ENCODE assay signal across 9 mouse cellular contexts in the genomic region with DNA sequence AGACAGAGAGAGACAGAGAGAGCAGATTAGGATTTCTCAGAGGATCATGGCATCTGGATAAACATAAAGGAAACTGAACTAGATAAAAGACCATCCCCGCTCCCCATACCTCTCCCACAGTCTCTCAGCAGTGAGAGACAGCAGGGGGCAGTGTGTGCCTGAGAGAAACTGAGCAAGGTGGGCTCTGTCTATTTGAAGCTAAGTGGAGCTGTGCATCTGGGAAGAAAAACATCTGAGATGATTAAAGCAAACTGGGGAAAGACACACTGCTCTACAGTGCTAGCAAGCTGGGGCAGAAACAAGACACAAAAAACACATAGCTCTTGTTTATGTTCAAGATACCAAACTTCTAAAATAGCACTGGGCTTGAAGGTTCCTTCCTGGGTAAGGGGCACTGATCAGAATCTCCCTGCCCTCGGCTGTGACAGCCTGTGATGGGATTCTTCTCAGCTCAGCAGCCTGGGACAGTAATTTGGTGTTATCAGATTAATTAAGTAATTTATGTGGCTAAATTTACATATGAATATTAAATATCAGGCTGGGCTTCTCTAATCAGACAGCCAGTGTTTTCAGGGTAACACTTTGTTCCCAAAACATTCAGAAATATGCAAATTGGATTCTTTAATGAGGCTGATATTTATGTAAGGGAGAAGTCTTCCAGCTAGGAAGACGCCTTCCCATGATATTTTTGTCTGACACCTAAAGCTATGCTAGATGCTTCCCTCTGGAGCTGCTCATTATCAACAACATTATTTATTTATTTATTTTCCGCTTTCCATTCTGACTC.
DNase-seq lines count a peak whose midpoint lies in the region; ATAC-seq and TF ChIP-seq lines count a peak whose summit lies in the region.
"Had no signal": no experiment of that assay in that cellular context is flagged by ENCODE, and none has a peak within 500 bp of the region (broad histone marks: within the 10 kb centered on the region; RNA-seq: fewer than 3 reads in every experiment).

No protein-coding gene starts in this region.

- no peak for TF ChIP-seq POLR2A in brain, embryonic 14.5 days (IDR thresholded peaks at IDR 0.05; ENCODE audit: borderline replicate concordance, extremely low read depth, insufficient read depth, insufficient read length, poor library complexity, severe bottlenecking)

- DNase-seq in liver, result peak; percentile 28
- no peak for DNase-seq in liver, embryonic 11.5 days (ENCODE audit: low spot score)
- peak; percentile 78 for DNase-seq in brain, embryonic 14.5 days (ENCODE audit: low read depth)
- peak; percentile 60 for DNase-seq in retina, postnatal 1 day
- DNase-seq in adrenal gland, postnatal 36 days, result no peak
- no peak for DNase-seq in cerebellum, adult 18-20 months
- no peak for DNase-seq in left cerebral cortex, postnatal 36 days (ENCODE audit: low spot score in 2 of 2)
- DNase-seq: liver, embryonic 13.5 days had no signal

- WGBS in liver, embryonic 11.5 days, result 48% methylated on average over 4 of the region's 4 CpGs
- WGBS in hindbrain, embryonic 13.5 days, result 39% methylated on average over 4 of the region's 4 CpGs

- intact Hi-C loops in left cerebral cortex, postnatal 36 days (cut with DNase I), result loop anchor here (10.0 kb wide), 1 partner anchor 172 kb away; no protein-coding TSS in a partner anchor

- H3K36me3 ChIP-seq in liver, embryonic 11.5 days (ENCODE audit: control insufficient read depth, insufficient read depth, low read length), result no peaks in the 10 kb centered on the region
- H3K36me3 ChIP-seq in hindbrain, embryonic 13.5 days, result no peaks in the 10 kb centered on the region
- H3K36me3 ChIP-seq: liver, embryonic 13.5 days had no signal

- no peak overlapping the region for H3K4me3 ChIP-seq in liver, embryonic 11.5 days (ENCODE audit: low read depth, low read length)
- H3K4me3 ChIP-seq in hindbrain, embryonic 13.5 days, result no peak overlapping the region
- H3K4me3 ChIP-seq: liver, embryonic 13.5 days had no signal

- no peaks in the 10 kb centered on the region for H3K27me3 ChIP-seq in liver, embryonic 11.5 days (replicated peaks; ENCODE audit: control insufficient read depth, insufficient read depth, low read length)
- H3K27me3 ChIP-seq in hindbrain, embryonic 13.5 days, result no peaks in the 10 kb centered on the region
- H3K27me3 ChIP-seq: liver, embryonic 13.5 days had no signal

- no peak overlapping the region for H3K27ac ChIP-seq in liver, embryonic 11.5 days (ENCODE audit: low read depth, low read length)
- H3K27ac ChIP-seq in hindbrain, embryonic 13.5 days, result no peak overlapping the region
- H3K27ac ChIP-seq: liver, embryonic 13.5 days had no signal

- no peak for ATAC-seq in liver, embryonic 11.5 days (replicated peaks; ENCODE audit: low FRiP score)
- peak; percentile 69; the same call in 1 of the 2 replicates for ATAC-seq in hindbrain, embryonic 13.5 days (ENCODE audit: low FRiP score)

- no peak overlapping the region for H3K4me2 ChIP-seq in liver, embryonic 11.5 days
- H3K4me2 ChIP-seq in hindbrain, embryonic 13.5 days, result no peak overlapping the region
- H3K4me2 ChIP-seq: liver, embryonic 13.5 days had no signal

- H3K4me1 ChIP-seq in liver, embryonic 11.5 days (replicated peaks; ENCODE audit: control insufficient read depth, insufficient read depth, low read length), result no peaks in the 10 kb centered on the region
- H3K4me1 ChIP-seq in hindbrain, embryonic 13.5 days (replicated peaks), result peaks cover 19% of the 10 kb centered on the region
- H3K4me1 ChIP-seq: liver, embryonic 13.5 days had no signal

- TF ChIP-seq CTCF in brain, embryonic 14.5 days (IDR thresholded peaks at IDR 0.05; ENCODE audit: borderline replicate concordance, extremely low read depth, insufficient read depth, insufficient read length), result peak; percentile 66; the same call in 1 of the 2 replicates

- no peak overlapping the region for H3K9ac ChIP-seq in liver, embryonic 11.5 days (ENCODE audit: low read depth, low read length)
- no peak overlapping the region for H3K9ac ChIP-seq in hindbrain, embryonic 13.5 days
- H3K9ac ChIP-seq: liver, embryonic 13.5 days had no signal

- H3K9me3 ChIP-seq in liver, embryonic 11.5 days (ENCODE audit: control insufficient read depth, low read length), result no peaks in the 10 kb centered on the region
- H3K9me3 ChIP-seq in hindbrain, embryonic 13.5 days, result no peaks in the 10 kb centered on the region
- H3K9me3 ChIP-seq: liver, embryonic 13.5 days had no signal

Comparison
In these comparisons a context has a peak if more than half of its experiments do, and no peak if none do; other contexts are left out.
1. DNase-seq: peak in liver (single experiment), brain, embryonic 14.5 days (single experiment) and retina, postnatal 1 day (single experiment); none in liver, embryonic 11.5 days (single experiment), adrenal gland, postnatal 36 days (0 of 2), cerebellum, adult 18-20 months (0 of 2) and left cerebral cortex, postnatal 36 days (0 of 2).